Mouse (Mus musculus) ES-E14 (cell line): ENCODE measurements around the gene Ube2h. TPM values are rescaled to one million over a fixed set of nuclear protein-coding genes. Genes with fewer than 3 reads are reported as not detected.
A peak's percentile ranks its signal among the peaks of the same experiment; 100 is the strongest.

Experiments
- DNase-seq: peaks from one replicate; pipeline ENCODE4 v3.0.0-alpha.2; 2013; ENCODE audit warnings: low read depth, low spot score
- H3K27ac ChIP-seq: 2 replicates; pipeline ENCODE4 v1.5.1; 2012; ENCODE audit warnings: low read depth, mild to moderate bottlenecking, low read length, moderate library complexity, mixed read lengths; ENCODE audit not compliant: poor library complexity, insufficient read depth, severe bottlenecking
- H3K36me3 ChIP-seq: 2 replicates; pipeline ENCODE4 v1.6.1; 2012; ENCODE audit warnings: mild to moderate bottlenecking, low read length, moderate library complexity, mixed read lengths; ENCODE audit not compliant: control insufficient read depth, poor library complexity, insufficient read depth, severe bottlenecking
- H3K4me1 ChIP-seq, 2 experiments: fragments of 150-350 bp in 1 of 2; sonication (generic) in 1 of 2; 2 replicates each; pipeline ENCODE4 v1.6.1; 2012; ENCODE audit warnings: low read length in 2 of 2, mild to moderate bottlenecking in 1 of 2, mixed read lengths in 1 of 2; ENCODE audit not compliant: control insufficient read depth in 2 of 2, insufficient read depth in 2 of 2, poor library complexity in 1 of 2
- H3K4me3 ChIP-seq, 2 experiments: fragments of 150-350 bp in 1 of 2; sonication (generic) in 1 of 2; 2 replicates each; pipeline ENCODE4 v1.5.1; 2012; ENCODE audit warnings: low read length in 2 of 2, low read depth in 1 of 2, mild to moderate bottlenecking in 1 of 2, mixed read lengths in 1 of 2; ENCODE audit not compliant: insufficient read depth in 1 of 2, poor library complexity in 1 of 2, severe bottlenecking in 1 of 2
- H3K9ac ChIP-seq: 2 replicates; pipeline ENCODE4 v1.6.1; 2012; ENCODE audit warnings: low read depth, mild to moderate bottlenecking, low read length, mixed read lengths; ENCODE audit not compliant: poor library complexity, insufficient read depth, severe bottlenecking
- H3K9me3 ChIP-seq: fragments of 150-350 bp; sonication (generic); 2 replicates; pipeline ENCODE4 v1.6.1; 2012; ENCODE audit warnings: low read depth, mild to moderate bottlenecking, low read length; ENCODE audit not compliant: control insufficient read depth, insufficient read depth
- CHD2 ChIP-seq: IDR thresholded peaks from 2 replicates; pipeline ENCODE4 v1.6.1; 2014; ENCODE audit warnings: mild to moderate bottlenecking, low read depth, low read length, inconsistent platforms
- HCFC1 ChIP-seq: IDR thresholded peaks from 2 replicates; pipeline ENCODE4 v1.6.1; 2012; ENCODE audit warnings: low read length, inconsistent platforms, borderline replicate concordance; ENCODE audit not compliant: insufficient read depth
- MAFK ChIP-seq: IDR thresholded peaks from 2 replicates; pipeline ENCODE4 v1.6.1; 2014; ENCODE audit warnings: mild to moderate bottlenecking, low read depth, low read length, inconsistent platforms; ENCODE audit not compliant: insufficient read depth
- ZC3H11A ChIP-seq: IDR thresholded peaks from 2 replicates; pipeline ENCODE4 v1.6.1; 2012; ENCODE audit warnings: low read depth, mild to moderate bottlenecking, inconsistent platforms, low read length, borderline replicate concordance
- ZNF384 ChIP-seq: IDR thresholded peaks from 2 replicates; pipeline ENCODE4 v1.6.1; 2012; ENCODE audit warnings: low read depth, low read length, inconsistent platforms
- in situ Hi-C, 2 experiments: fragments of 600-800 bp; cut with MboI; formaldehyde crosslinking; loops; one replicate each; pipeline ENCODE4 v1.15.1; 2025; ENCODE audit warnings: low sequenced_read_pairs in 2 of 2, inconsistent platforms in 1 of 2; ENCODE audit not compliant: unreplicated experiment in 2 of 2
- total RNA-seq: library from RNA; depleted of rRNA; stranded (reverse); fragments of 300-350 nt; gene quantifications from 2 replicates; pipeline ENCODE4 v1.2.3, GENCODE M21; 2012

The Ube2h gene
- total RNA-seq, 1 experiment = 16.6 TPM

- Histone ChIP-seq H3K9me3 (no peaks in the 10 kb centered on the region), H3K4me3 (peak overlapping the region; percentile 28 to 34; a peak in 3 of 4 replicates), H3K36me3 (no peaks in the 10 kb centered on the region), H3K4me1 (no peaks in the 10 kb centered on the region; a peak in 2 of 4 replicates), H3K27ac (no peak overlapping the region), H3K9ac (peak overlapping the region; percentile 46)
- no peak for TF ChIP-seq ZNF384
- no peak for DNase-seq
- in situ Hi-C loops = loop anchor here in 1 of 2 experiments (10.0 kb wide), 2 partner anchors 110 to 440 kb away; partner anchors contain the start of gene Ahcyl2
Measured at GRCm38 (mm10) chr6:30204383-30205179, 99.8 kb downstream of the Ube2h start.

- TF ChIP-seq CHD2 = no peak
- TF ChIP-seq ZNF384 = no peak
- TF ChIP-seq MAFK = no peak
- no peak for TF ChIP-seq HCFC1
- TF ChIP-seq ZC3H11A = no peak
- peaks cover 5 to 30% of the 10 kb centered on the region in 2 experiments for H3K4me1 ChIP-seq
- H3K9ac ChIP-seq = no peak overlapping the region
- H3K4me3 ChIP-seq = peak overlapping the region in 1 of 2 experiments; percentile 32; a peak in 2 of 4 replicates
- DNase-seq = no peak
- H3K27ac ChIP-seq = peak overlapping the region; percentile 4; the same call in 1 of the 2 replicates
- H3K9me3 ChIP-seq = no peaks in the 10 kb centered on the region
- no peaks in the 10 kb centered on the region for H3K36me3 ChIP-seq
- in situ Hi-C loops = no loop called here
Measured at GRCm38 (mm10) chr6:30196143-30196542, 108.2 kb downstream of the Ube2h start.

- H3K9ac ChIP-seq = no peak overlapping the region
- H3K36me3 ChIP-seq = no peaks in the 10 kb centered on the region
- DNase-seq = no peak
- peaks cover 5 to 30% of the 10 kb centered on the region in 2 experiments for H3K4me1 ChIP-seq
- in situ Hi-C loops = no loop called here
- H3K27ac ChIP-seq = peak overlapping the region; percentile 4; the same call in 1 of the 2 replicates
- 0 out of 4 replicates have a peak overlapping the region, but pooled peaks of 1 of the 2 experiments have one; percentile 2 for H3K4me3 ChIP-seq
- no peaks in the 10 kb centered on the region for H3K9me3 ChIP-seq
- TF ChIP-seq ZNF384 = no peak
- no peak for TF ChIP-seq HCFC1
- TF ChIP-seq MAFK = no peak
- no peak for TF ChIP-seq ZC3H11A
- TF ChIP-seq CHD2 = no peak
Measured at GRCm38 (mm10) chr6:30195656-30196055, 108.7 kb downstream of the Ube2h start.

GRCm38 (mm10) chr6:30183624-30184023 lies 120.7 kb downstream of the Ube2h start:
- in situ Hi-C loops = no loop called here
- Histone ChIP-seq H3K9ac (no peak overlapping the region), H3K4me3 (no peak overlapping the region), H3K27ac (no peak overlapping the region), H3K9me3 (no peaks in the 10 kb centered on the region), H3K36me3 (no peaks in the 10 kb centered on the region), H3K4me1 (peaks cover 2 to 15% of the 10 kb centered on the region in 2 experiments; a peak in 3 of 4 replicates)
- DNase-seq = no peak
- no peak for TF ChIP-seq HCFC1
- TF ChIP-seq ZC3H11A = no peak
- TF ChIP-seq CHD2 = no peak
- TF ChIP-seq ZNF384 = no peak
- TF ChIP-seq MAFK = no peak
